Mouse (Mus musculus) hindbrain, embryonic 12.5 days (tissue): Measurements from ENCODE around the gene Furin. TPM values are rescaled to one million over a fixed set of nuclear protein-coding genes. Genes with fewer than 3 reads are reported as not detected.

ENCODE experiments used
- ATAC-seq: fragments of 200-750 bp; cut with Nextera tagmentation; 2 replicates; pipeline ENCODE4 v1.8.0; 2017; ENCODE audit warnings: moderate TSS enrichment; ENCODE audit not compliant: low FRiP score
- H3K27ac ChIP-seq: fragments of 300-500 bp; sonication (generic); 2 replicates; pipeline ENCODE4 v1.5.1; 2016; ENCODE audit warnings: mild to moderate bottlenecking
- H3K27me3 ChIP-seq: fragments of 300-500 bp; sonication (generic); 2 replicates; pipeline ENCODE4 v1.6.1; 2016; ENCODE audit warnings: mild to moderate bottlenecking
- H3K36me3 ChIP-seq: fragments of 300-500 bp; sonication (generic); 2 replicates; pipeline ENCODE4 v1.6.1; 2016; ENCODE audit warnings: mild to moderate bottlenecking
- H3K4me1 ChIP-seq: fragments of 300-500 bp; sonication (generic); 2 replicates; pipeline ENCODE4 v1.6.1; 2016
- H3K4me2 ChIP-seq: fragments of 300-500 bp; sonication (generic); replicated peaks from 2 replicates; pipeline ENCODE4 v1.6.1; 2016; ENCODE audit warnings: mild to moderate bottlenecking
- H3K4me3 ChIP-seq: fragments of 300-500 bp; sonication (generic); 2 replicates; pipeline ENCODE4 v1.5.1; 2016; ENCODE audit warnings: mild to moderate bottlenecking
- H3K9ac ChIP-seq: fragments of 300-500 bp; sonication (generic); 2 replicates; pipeline ENCODE4 v1.6.1; 2016; ENCODE audit warnings: mild to moderate bottlenecking, moderate library complexity
- H3K9me3 ChIP-seq: fragments of 300-500 bp; sonication (generic); replicated peaks from 2 replicates; pipeline ENCODE4 v1.6.1; 2016; ENCODE audit warnings: mild to moderate bottlenecking
- WGBS: fragments of 180-500 bp; shearing (Covaris S2); methylation state at CpG from one replicate; pipeline ENCODE4 v1.1.7; 2016; 5-methylcytosine and 5-hydroxymethylcytosine counted together
- polyA plus RNA-seq: library from polyadenylated mRNA; unstranded; fragments of >200 nt; fragmentation: Nextera tagmentation; extraction: Ambion mirVana; gene quantifications from 2 replicates; pipeline ENCODE4 v1.2.1, GENCODE M21; 2016

Furin gene
- polyA plus RNA-seq, 1 experiment from 2014 or later = 6.9 TPM

DNA sequence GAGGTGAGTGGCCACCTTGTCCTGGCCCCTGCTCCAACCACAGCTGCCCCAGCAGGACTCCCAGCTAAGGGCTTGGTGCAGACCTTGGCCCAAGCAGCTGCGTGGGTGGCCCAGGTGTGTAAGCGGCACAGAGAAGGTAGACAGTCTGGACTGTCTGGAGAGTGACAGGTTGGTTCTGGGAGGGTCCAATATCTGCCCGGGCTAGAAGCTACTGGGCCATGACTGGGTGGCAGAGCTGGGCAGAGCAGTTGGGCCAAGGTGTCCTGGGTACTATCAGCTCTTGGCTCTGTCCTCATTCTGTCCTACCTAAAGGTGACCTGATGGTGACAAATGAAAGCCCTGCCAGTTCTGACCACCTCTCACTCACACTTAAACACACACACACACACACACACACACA, 37.9 kb upstream of the Furin start:
- Histone ChIP-seq H3K27ac (no peak overlapping the region), H3K36me3 (no peaks in the 10 kb centered on the region), H3K9ac (no peak overlapping the region), H3K4me2 (no peak overlapping the region), H3K9me3 (no peaks in the 10 kb centered on the region), H3K4me1 (peaks cover 10% of the 10 kb centered on the region; the same call in 1 of the 2 replicates), H3K4me3 (no peak overlapping the region), H3K27me3 (no peaks in the 10 kb centered on the region)
- WGBS = 83% methylated on average over 3 of the region's 3 CpGs
- no peak for ATAC-seq

GRCm38 (mm10) chr7:80441986-80442904, 37.0 kb upstream of the Furin start:
- Histone ChIP-seq H3K27ac (no peak overlapping the region), H3K27me3 (no peaks in the 10 kb centered on the region), H3K9ac (no peak overlapping the region), H3K9me3 (no peaks in the 10 kb centered on the region), H3K4me3 (no peak overlapping the region), H3K36me3 (no peaks in the 10 kb centered on the region), H3K4me2 (no peak overlapping the region), H3K4me1 (peaks cover 10% of the 10 kb centered on the region; the same call in 1 of the 2 replicates)
- ATAC-seq = no peak
- WGBS = 62% methylated on average over 11 of the region's 11 CpGs

GRCm38 (mm10) chr7:80440685-80441084, 35.4 kb upstream of the Furin start:
- WGBS = 73% methylated on average over 4 of the region's 4 CpGs
- Histone ChIP-seq H3K4me1 (peaks cover 10% of the 10 kb centered on the region; the same call in 1 of the 2 replicates), H3K4me2 (no peak overlapping the region), H3K27ac (no peak overlapping the region; the same call in 1 of the 2 replicates), H3K27me3 (no peaks in the 10 kb centered on the region), H3K36me3 (no peaks in the 10 kb centered on the region), H3K4me3 (no peak overlapping the region), H3K9me3 (no peaks in the 10 kb centered on the region), H3K9ac (no peak overlapping the region)
- no peak for ATAC-seq

- Histone ChIP-seq H3K4me3 (no peak overlapping the region), H3K9me3 (no peaks in the 10 kb centered on the region), H3K36me3 (no peaks in the 10 kb centered on the region), H3K27me3 (no peaks in the 10 kb centered on the region), H3K4me1 (peaks cover 10% of the 10 kb centered on the region; the same call in 1 of the 2 replicates), H3K27ac (no peak overlapping the region), H3K9ac (no peak overlapping the region), H3K4me2 (no peak overlapping the region)
- ATAC-seq = no peak
- 88% methylated on average over 10 of the region's 10 CpGs for WGBS
Observed at GRCm38 (mm10) chr7:80439789-80440488, 34.7 kb upstream of the Furin start.

- Histone ChIP-seq H3K27me3 (no peaks in the 10 kb centered on the region), H3K4me1 (peaks cover 7% of the 10 kb centered on the region; the same call in 1 of the 2 replicates), H3K36me3 (no peaks in the 10 kb centered on the region), H3K4me2 (no peak overlapping the region), H3K4me3 (no peak overlapping the region), H3K27ac (no peak overlapping the region), H3K9me3 (no peaks in the 10 kb centered on the region), H3K9ac (no peak overlapping the region)
- WGBS = 39% methylated on average over 15 of the region's 15 CpGs
- ATAC-seq = no peak
Observed at GRCm38 (mm10) chr7:80439032-80439760, 34.0 kb upstream of the Furin start.

DNA sequence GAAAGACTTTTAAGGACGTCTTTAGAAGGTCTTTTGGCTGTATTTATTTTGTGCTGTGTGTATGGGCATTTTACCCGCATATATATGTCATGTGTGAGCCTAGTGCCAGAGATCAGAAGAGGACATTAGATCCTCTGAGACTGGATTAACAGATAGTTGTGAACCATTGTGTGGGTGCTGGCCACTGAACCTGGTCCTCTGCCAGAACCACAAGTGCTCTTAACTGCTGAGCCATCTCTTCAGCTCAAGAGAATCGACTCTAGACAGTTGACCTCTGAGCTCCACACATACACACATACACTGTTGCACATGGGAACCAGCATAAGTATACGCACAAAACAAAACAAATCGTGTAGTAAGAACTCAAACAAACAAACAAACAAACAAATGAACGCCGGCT, 31.3 kb upstream of the Furin start:
- Histone ChIP-seq H3K9me3 (no peaks in the 10 kb centered on the region), H3K9ac (no peak overlapping the region), H3K4me2 (no peak overlapping the region), H3K4me3 (no peak overlapping the region), H3K27me3 (no peaks in the 10 kb centered on the region), H3K27ac (no peak overlapping the region), H3K36me3 (no peaks in the 10 kb centered on the region), H3K4me1 (peaks cover 3% of the 10 kb centered on the region; the same call in 1 of the 2 replicates)
- 88% methylated on average over 7 of the region's 7 CpGs for WGBS
- ATAC-seq = no peak

DNA sequence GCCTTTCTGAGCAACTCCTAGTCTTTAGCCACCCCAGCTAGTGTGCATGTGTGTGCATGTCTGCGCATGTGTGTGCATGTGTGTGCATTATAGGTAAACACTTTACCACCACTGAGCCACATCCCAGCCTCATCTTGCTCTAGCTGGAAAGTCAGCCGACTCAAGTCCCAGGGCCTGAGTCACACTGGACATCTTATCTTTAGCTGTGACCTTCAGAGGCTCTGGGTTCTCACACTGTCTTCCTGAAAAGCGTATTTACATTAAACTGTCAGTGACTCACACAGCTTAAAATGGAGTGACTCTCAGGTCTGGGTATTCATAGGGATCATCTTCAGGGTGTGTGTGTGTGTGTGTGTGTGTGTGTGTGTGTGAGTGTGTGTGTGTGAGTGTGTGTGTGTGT, 30.4 kb upstream of the Furin start:
- Histone ChIP-seq H3K9me3 (no peaks in the 10 kb centered on the region), H3K9ac (no peak overlapping the region), H3K4me1 (peaks cover 3% of the 10 kb centered on the region; the same call in 1 of the 2 replicates), H3K4me3 (no peak overlapping the region), H3K4me2 (no peak overlapping the region), H3K27ac (no peak overlapping the region), H3K36me3 (no peaks in the 10 kb centered on the region), H3K27me3 (no peaks in the 10 kb centered on the region)
- 87% methylated on average over 3 of the region's 3 CpGs for WGBS
- ATAC-seq = no peak

GRCm38 (mm10) chr7:80429661-80430060, 24.4 kb upstream of the Furin start:
- H3K4me3 ChIP-seq = no peak overlapping the region
- ATAC-seq = no peak
- no peaks in the 10 kb centered on the region for H3K9me3 ChIP-seq
- no peak overlapping the region for H3K9ac ChIP-seq
- no peaks in the 10 kb centered on the region for H3K27me3 ChIP-seq
- H3K27ac ChIP-seq = no peak overlapping the region
- H3K4me1 ChIP-seq = no peaks in the 10 kb centered on the region
- no peak overlapping the region for H3K4me2 ChIP-seq
- H3K36me3 ChIP-seq = no peaks in the 10 kb centered on the region
- 94% methylated on average over 12 of the region's 12 CpGs for WGBS

- Histone ChIP-seq H3K27me3 (no peaks in the 10 kb centered on the region), H3K9me3 (no peaks in the 10 kb centered on the region), H3K4me2 (no peak overlapping the region), H3K4me1 (no peaks in the 10 kb centered on the region), H3K36me3 (no peaks in the 10 kb centered on the region), H3K27ac (no peak overlapping the region), H3K9ac (no peak overlapping the region), H3K4me3 (no peak overlapping the region)
- ATAC-seq = no peak
- WGBS = 81% methylated on average over 5 of the region's 5 CpGs
Observed at GRCm38 (mm10) chr7:80427730-80428129, 22.5 kb upstream of the Furin start.

DNA sequence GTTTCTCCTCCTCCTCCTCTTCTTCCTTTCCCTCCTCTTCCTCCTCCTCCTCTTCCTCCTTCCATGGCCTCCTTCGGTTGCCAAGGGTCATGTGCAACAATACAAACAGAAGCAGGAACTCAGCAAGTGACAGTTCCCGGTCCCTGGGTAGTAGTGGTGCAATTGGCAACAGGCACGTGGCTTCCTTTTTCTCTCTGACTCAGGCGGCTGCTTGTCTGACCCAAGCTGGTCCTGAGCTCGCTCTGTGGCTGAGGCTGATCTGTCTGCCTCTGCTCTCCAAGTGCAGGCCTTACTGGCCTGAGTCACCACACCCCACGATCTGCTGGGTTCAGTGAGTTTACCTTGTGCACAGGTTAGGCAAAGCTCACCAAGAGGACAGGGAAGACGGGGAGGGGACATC, 21.1 kb upstream of the Furin start:
- no peaks in the 10 kb centered on the region for H3K4me1 ChIP-seq
- no peak overlapping the region for H3K4me3 ChIP-seq
- no peaks in the 10 kb centered on the region for H3K27me3 ChIP-seq
- WGBS = 68% methylated on average over 7 of the region's 7 CpGs
- no peak overlapping the region for H3K4me2 ChIP-seq
- no peaks in the 10 kb centered on the region for H3K9me3 ChIP-seq
- H3K36me3 ChIP-seq = no peaks in the 10 kb centered on the region
- no peak overlapping the region for H3K9ac ChIP-seq
- no peak for ATAC-seq
- no peak overlapping the region for H3K27ac ChIP-seq

DNA sequence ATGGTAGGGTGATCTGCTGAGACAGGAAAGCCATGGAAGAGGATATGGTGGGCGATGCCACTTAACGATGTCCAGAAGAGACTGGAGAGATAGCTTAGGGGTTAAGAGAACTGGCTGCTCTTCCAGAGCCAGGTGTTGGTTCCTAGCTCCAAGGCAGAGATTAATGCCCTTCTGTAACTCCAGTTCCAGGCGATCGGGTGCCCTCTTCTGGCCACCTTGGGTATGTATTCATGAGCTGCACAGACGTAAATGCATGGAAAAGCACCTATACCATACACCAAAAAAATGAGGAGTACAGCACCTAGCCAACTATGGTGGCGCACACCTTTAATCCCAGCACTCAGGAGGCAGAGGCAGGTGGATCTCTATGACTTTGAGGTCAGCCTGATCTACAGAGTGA, 19.5 kb upstream of the Furin start:
- WGBS = 71% methylated on average over 6 of the region's 6 CpGs
- Histone ChIP-seq H3K27me3 (no peaks in the 10 kb centered on the region), H3K4me2 (no peak overlapping the region), H3K4me1 (no peaks in the 10 kb centered on the region), H3K9me3 (no peaks in the 10 kb centered on the region), H3K9ac (no peak overlapping the region), H3K4me3 (no peak overlapping the region), H3K27ac (no peak overlapping the region), H3K36me3 (no peaks in the 10 kb centered on the region)
- ATAC-seq = no peak
